Mouse (Mus musculus): Measurements from ENCODE around the gene Negr1. TPM values are rescaled to one million over a fixed set of nuclear protein-coding genes. Genes with fewer than 3 reads are reported as not detected.

Negr1 gene
- total and polyA plus RNA-seq, 3 experiments = not detected

DNA sequence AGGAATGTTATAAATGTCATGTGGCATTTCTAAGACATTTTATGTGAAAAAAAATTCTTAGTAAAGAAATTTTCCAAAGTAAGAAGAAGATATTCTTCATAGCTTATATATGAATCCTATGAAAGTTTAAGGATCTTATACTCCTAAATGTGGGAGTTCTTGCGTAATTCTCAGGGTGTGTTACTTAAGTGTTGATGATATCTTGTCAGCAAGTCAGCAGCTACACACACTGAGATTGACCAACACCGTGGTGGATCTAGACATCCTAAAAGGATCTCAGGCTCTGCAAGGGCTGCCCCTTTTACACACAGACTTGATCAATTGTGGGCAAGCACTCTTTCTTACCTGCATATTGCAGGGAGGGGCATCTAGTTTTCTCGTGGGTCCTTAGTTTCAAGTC, 339.5 kb downstream of the Negr1 start:
- Histone ChIP-seq H3K79me2 (replicated peaks; ENCODE audit: control insufficient read depth, extremely low read depth, insufficient read depth, poor library complexity, severe bottlenecking) (no peaks in the 10 kb centered on the region), H3K27ac (ENCODE audit: insufficient read depth, low read depth) (no peak overlapping the region), H3K36me3 (replicated peaks in 1 of 2; ENCODE audit: control insufficient read depth in 1 of 2, insufficient read depth in 1 of 2, low read length in 1 of 2) (no peaks in the 10 kb centered on the region), H3K9me3 (replicated peaks; ENCODE audit: low read length) (peaks cover 13% of the 10 kb centered on the region), H3K4me1 (ENCODE audit: control insufficient read depth in 1 of 2, insufficient read depth in 2 of 2) (no peaks in the 10 kb centered on the region), H3K9ac (ENCODE audit: insufficient read depth, low read depth) (no peak overlapping the region), H3K4me3 (replicated peaks in 1 of 3; ENCODE audit: low read depth in 2 of 3, low read length in 2 of 3, poor library complexity in 1 of 3) (no peak overlapping the region), H3K4me2 (ENCODE audit: insufficient read depth, low read depth, poor library complexity, severe bottlenecking) (no peak overlapping the region), H3K27me3 (replicated peaks) (no peaks in the 10 kb centered on the region)
- in situ Hi-C loops (cut with MboI; ENCODE audit: low pct_ligation_motif_present, low pct_unique_long_range_greater_than_20kb, low sequenced_read_pairs) = no loop called here
- dilution Hi-C loops (cut with MboI; ENCODE audit: extremely low pct_ligation_motif_present, extremely low pct_unique_long_range_greater_than_20kb, low sequenced_read_pairs) = no loop called here
- no peak for DNase-seq (ENCODE audit: extremely low read depth)
- TF ChIP-seq E2F4 (IDR thresholded peaks at IDR 0.05; ENCODE audit: insufficient replicate concordance, low read depth, low read length) (no peak), IRF4 (IDR thresholded peaks at IDR 0.05; ENCODE audit: low read depth, low read length) (no peak), ZC3H11A (IDR thresholded peaks at IDR 0.05; ENCODE audit: low read depth, low read length) (no peak), JUND (conservative IDR thresholded peaks at IDR 0.05; ENCODE audit: low read depth, low read length) (no peak), TCF12 (IDR thresholded peaks at IDR 0.05; ENCODE audit: low read depth, low read length) (no peak), TBP (conservative IDR thresholded peaks at IDR 0.05; ENCODE audit: low read depth, low read length) (no peak), PAX5 (IDR thresholded peaks at IDR 0.05; ENCODE audit: low read length) (no peak)

DNA sequence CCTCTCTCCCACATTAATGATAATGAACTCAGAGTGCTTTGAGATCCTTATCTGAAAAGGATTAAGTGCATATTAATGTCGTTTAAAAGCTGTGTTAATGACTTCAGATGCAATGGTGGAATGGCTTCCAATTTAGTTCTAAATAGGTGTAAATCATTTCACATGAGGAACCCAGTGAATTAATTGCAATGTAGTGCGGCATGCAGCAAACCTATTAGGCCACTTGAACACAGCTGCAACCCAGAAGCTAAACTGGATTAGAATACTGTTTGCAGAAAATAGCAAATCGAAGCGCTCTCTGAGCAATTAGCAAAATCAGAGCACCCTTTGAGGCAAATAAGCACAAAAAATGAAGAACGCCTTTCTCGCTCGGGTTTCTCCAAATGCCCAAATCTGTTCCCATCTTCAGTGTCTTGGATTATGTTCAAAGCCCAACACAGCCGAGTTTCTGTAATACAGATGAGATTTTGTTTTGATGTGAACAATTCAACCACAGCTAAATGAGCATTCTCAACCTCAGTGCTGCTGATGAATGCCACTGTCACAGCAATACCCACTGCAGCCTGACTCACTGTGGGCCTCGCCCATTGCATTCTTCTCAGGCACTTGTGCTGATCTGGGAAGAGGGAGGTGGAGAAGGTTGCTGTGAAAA, 342.5 kb downstream of the Negr1 start:
- H3K27me3 ChIP-seq (replicated peaks) = no peaks in the 10 kb centered on the region

DNA sequence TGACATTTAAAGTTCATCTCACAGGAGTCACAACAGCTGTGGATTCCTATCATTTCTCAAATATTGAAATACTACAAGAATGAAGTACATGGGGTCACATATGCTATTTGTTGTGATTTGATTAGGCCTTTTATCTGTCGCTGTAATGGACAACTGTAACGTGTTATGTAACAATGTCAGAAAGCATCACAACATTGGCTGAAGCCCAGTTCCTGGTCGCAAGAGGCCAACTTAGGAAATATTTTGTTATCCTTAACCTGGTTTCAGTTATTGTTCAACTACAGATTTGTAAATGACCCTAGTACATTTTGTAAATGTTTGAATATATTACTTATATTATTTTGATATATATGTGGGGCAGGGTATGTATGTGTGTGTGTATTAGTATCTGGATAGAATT, 351.2 kb downstream of the Negr1 start:
- no peak overlapping the region for H3K4me3 ChIP-seq (replicated peaks in 1 of 3; ENCODE audit: low read depth in 2 of 3, low read length in 2 of 3, poor library complexity in 1 of 3)

More for the DNA sequence above, 342.5 kb downstream of the Negr1 start:
- Histone ChIP-seq H3K4me2 (ENCODE audit: insufficient read depth, low read depth, poor library complexity, severe bottlenecking) (no peak overlapping the region), H3K9me3 (replicated peaks; ENCODE audit: low read length) (peaks cover 15% of the 10 kb centered on the region), H3K36me3 (replicated peaks in 1 of 2; ENCODE audit: control insufficient read depth in 1 of 2, insufficient read depth in 1 of 2, low read length in 1 of 2) (no peaks in the 10 kb centered on the region), H3K9ac (ENCODE audit: insufficient read depth, low read depth) (no peak overlapping the region), H3K4me1 (ENCODE audit: control insufficient read depth in 1 of 2, insufficient read depth in 2 of 2) (no peaks in the 10 kb centered on the region), H3K79me2 (replicated peaks; ENCODE audit: control insufficient read depth, extremely low read depth, insufficient read depth, poor library complexity, severe bottlenecking) (no peaks in the 10 kb centered on the region), H3K4me3 (replicated peaks in 1 of 3; ENCODE audit: low read depth in 2 of 3, low read length in 2 of 3, poor library complexity in 1 of 3) (no peak overlapping the region), H3K27ac (ENCODE audit: insufficient read depth, low read depth) (no peak overlapping the region)
- TF ChIP-seq KAT2A (IDR thresholded peaks at IDR 0.05; ENCODE audit: insufficient replicate concordance, low read length) (no peak), SMC3 (IDR thresholded peaks at IDR 0.05; ENCODE audit: low read depth, low read length) (no peak), BHLHE40 (IDR thresholded peaks at IDR 0.05; ENCODE audit: low read depth, low read length) (no peak), MAFK (IDR thresholded peaks at IDR 0.05; ENCODE audit: insufficient replicate concordance, low read length) (no peak), ZNF384 (IDR thresholded peaks at IDR 0.05; ENCODE audit: low read depth, low read length) (no peak), CTCF (conservative IDR thresholded peaks at IDR 0.05 in 1 of 2, IDR thresholded peaks at IDR 0.05 in 1 of 2; ENCODE audit: low read depth in 2 of 2, low read length in 2 of 2) (no peak), POLR2A (IDR thresholded peaks at IDR 0.05; ENCODE audit: low read depth, low read length) (no peak)
- dilution Hi-C loops (cut with MboI; ENCODE audit: extremely low pct_ligation_motif_present, extremely low pct_unique_long_range_greater_than_20kb, low sequenced_read_pairs) (no loop called here), in situ Hi-C loops (cut with MboI; ENCODE audit: low pct_ligation_motif_present, low pct_unique_long_range_greater_than_20kb, low sequenced_read_pairs) (no loop called here)
- no peak for DNase-seq (ENCODE audit: extremely low read depth)

More for the DNA sequence above, 351.2 kb downstream of the Negr1 start:
- Histone ChIP-seq H3K27ac (ENCODE audit: insufficient read depth, low read depth) (no peak overlapping the region), H3K4me2 (ENCODE audit: insufficient read depth, low read depth, poor library complexity, severe bottlenecking) (no peak overlapping the region), H3K79me2 (replicated peaks; ENCODE audit: control insufficient read depth, extremely low read depth, insufficient read depth, poor library complexity, severe bottlenecking) (no peaks in the 10 kb centered on the region), H3K4me1 (ENCODE audit: control insufficient read depth in 1 of 2, insufficient read depth in 2 of 2) (no peaks in the 10 kb centered on the region), H3K27me3 (replicated peaks) (no peaks in the 10 kb centered on the region), H3K9me3 (replicated peaks; ENCODE audit: low read length) (peaks cover 11% of the 10 kb centered on the region), H3K36me3 (replicated peaks in 1 of 2; ENCODE audit: control insufficient read depth in 1 of 2, insufficient read depth in 1 of 2, low read length in 1 of 2) (no peaks in the 10 kb centered on the region), H3K9ac (ENCODE audit: insufficient read depth, low read depth) (no peak overlapping the region)
- dilution Hi-C loops (cut with MboI; ENCODE audit: extremely low pct_ligation_motif_present, extremely low pct_unique_long_range_greater_than_20kb, low sequenced_read_pairs) (no loop called here), in situ Hi-C loops (cut with MboI; ENCODE audit: low pct_ligation_motif_present, low pct_unique_long_range_greater_than_20kb, low sequenced_read_pairs) (no loop called here)
- no peak for DNase-seq (ENCODE audit: extremely low read depth)
- TF ChIP-seq EP300 (IDR thresholded peaks at IDR 0.05; ENCODE audit: low read length) (no peak), POLR2A (IDR thresholded peaks at IDR 0.05; ENCODE audit: low read depth, low read length) (no peak), MEF2A (IDR thresholded peaks at IDR 0.05; ENCODE audit: borderline replicate concordance, low read depth, low read length) (no peak), JUND (conservative IDR thresholded peaks at IDR 0.05; ENCODE audit: low read depth, low read length) (no peak), ZC3H11A (IDR thresholded peaks at IDR 0.05; ENCODE audit: low read depth, low read length) (no peak), CHD2 (IDR thresholded peaks at IDR 0.05; ENCODE audit: low read length) (no peak), PAX5 (IDR thresholded peaks at IDR 0.05; ENCODE audit: low read length) (no peak), CHD1 (IDR thresholded peaks at IDR 0.05; ENCODE audit: low read depth, low read length) (no peak), MXI1 (IDR thresholded peaks at IDR 0.05; ENCODE audit: low read depth, low read length) (no peak), TBP (conservative IDR thresholded peaks at IDR 0.05; ENCODE audit: low read depth, low read length) (no peak), POLR2AphosphoS2 (IDR thresholded peaks at IDR 0.05; ENCODE audit: low read depth, low read length) (no peak), USF2 (conservative IDR thresholded peaks at IDR 0.05; ENCODE audit: low read depth, low read length) (no peak), SIN3A (IDR thresholded peaks at IDR 0.05; ENCODE audit: low read length) (no peak), MYC (IDR thresholded peaks at IDR 0.05; ENCODE audit: low read depth, low read length) (no peak), MAZ (IDR thresholded peaks at IDR 0.05; ENCODE audit: low read depth, low read length) (no peak), JUN (IDR thresholded peaks at IDR 0.05; ENCODE audit: insufficient read depth, low read depth, low read length) (no peak)
